Mouse (Mus musculus) left cerebral cortex, postnatal 36 days (tissue): ENCODE results near the gene Retn. TPM values are rescaled to one million over a fixed set of nuclear protein-coding genes. Genes with fewer than 3 reads are reported as not detected.

Experiments used
- DNase-seq, 2 experiments: peaks; one replicate each; pipeline ENCODE4 v3.0.0; 2021 to 2022; ENCODE audit warnings: low spot score in 2 of 2, mixed read lengths in 1 of 2
- intact Hi-C: fragments of 180-260 bp; cut with DNase I; formaldehyde crosslinking; loops from one replicate; pipeline ENCODE4 v1.15.1; 2025
- total RNA-seq, 2 experiments: library from RNA; stranded (reverse); gene quantifications; 2 replicates each; pipeline ENCODE4 v1.2.3; 2021

Gene Retn
- total RNA-seq, 2 experiments from 2014 or later: 0.49 to 1.4 TPM

DNA sequence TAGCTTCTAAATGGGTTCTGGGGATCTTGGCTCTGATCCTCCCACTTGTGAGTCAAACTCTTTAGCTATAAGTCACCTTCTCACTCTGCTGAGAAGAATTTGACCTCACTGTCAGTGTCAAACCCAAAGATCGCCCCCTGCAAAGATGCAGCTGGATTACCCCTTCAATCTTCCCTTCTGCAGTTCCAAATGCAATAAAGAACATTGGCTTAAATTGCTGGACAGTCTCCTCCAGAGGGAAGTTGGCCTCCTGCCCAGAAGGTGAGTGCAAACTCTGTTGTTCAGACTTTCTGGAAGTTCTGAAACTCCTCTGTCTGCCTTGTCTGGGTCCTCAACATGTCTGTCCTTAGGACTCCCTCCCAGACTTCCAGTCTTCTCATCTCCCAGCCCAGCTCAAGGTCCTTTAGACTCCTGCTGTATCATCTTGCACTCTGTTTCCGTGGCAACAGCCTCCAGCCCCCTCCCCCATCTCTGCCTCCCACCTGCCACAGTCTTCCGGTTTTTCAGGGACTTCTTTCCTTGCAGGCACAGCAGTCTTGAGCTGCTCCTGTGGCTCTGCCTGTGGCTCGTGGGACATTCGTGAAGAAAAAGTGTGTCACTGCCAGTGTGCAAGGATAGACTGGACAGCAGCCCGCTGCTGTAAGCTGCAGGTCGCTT lies 1.3 kb downstream of the Retn start:
- intact Hi-C loops: no loop called here

GRCm38 (mm10) chr8:3660889-3661288 lies 5.3 kb downstream of the Retn start:
- DNase-seq: no peak
- intact Hi-C loops: no loop called here

More for the DNA sequence above, 1.3 kb downstream of the Retn start:
- peak in 1 of 2 experiments; percentile 9 for DNase-seq

DNA sequence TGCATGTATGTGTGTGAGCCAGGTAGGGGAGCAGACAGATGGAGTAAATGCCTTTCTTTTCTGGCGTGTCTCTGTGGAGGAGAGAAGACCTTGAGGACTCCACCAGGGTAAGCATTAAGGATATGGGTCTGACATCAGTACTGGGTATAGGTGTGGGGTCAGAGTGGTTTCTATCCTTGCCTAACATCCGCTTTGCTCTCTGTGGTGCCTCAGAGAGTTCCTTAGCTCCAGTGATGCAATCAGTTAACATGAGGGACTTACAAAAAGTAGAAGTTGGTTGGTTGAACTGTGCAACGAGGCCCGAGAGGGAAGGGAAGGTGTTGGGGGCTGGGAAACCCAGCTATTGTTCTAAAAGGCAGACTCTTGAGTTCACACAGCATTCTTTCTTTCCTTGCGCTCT lies 8.8 kb downstream of the Retn start:
- DNase-seq: no peak
- intact Hi-C loops: no loop called here

- DNase-seq: no peak
- intact Hi-C loops: no loop called here
Observed at GRCm38 (mm10) chr8:3665507-3665906, 9.9 kb downstream of the Retn start, which contains the start of gene Mcemp1. Gene Mcemp1, plus strand, starts transcription at chr8:3665754.

DNA sequence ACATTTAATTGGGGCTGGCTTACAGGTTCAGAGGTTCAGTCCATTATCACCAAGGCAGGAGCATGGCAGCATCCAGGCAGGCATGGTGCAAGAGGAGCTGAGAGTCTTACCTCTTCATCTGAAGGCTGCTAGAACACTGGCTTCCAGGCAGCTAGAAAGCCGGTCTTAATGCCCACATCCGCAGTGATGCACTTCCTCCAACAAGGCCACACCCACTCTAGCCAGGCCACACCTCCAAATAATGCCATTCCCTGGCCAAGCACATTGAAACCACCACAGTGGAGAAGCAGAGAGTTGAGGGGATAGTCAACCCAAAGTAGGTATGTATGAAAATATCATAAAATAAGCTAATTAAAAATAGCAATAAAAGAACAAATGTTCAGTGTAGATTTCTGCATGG lies 14.8 kb downstream of the Retn start:
- intact Hi-C loops: loop anchor here (5.0 kb wide), 1 partner anchor 113 kb away; no protein-coding TSS in a partner anchor
- DNase-seq: no peak

DNA sequence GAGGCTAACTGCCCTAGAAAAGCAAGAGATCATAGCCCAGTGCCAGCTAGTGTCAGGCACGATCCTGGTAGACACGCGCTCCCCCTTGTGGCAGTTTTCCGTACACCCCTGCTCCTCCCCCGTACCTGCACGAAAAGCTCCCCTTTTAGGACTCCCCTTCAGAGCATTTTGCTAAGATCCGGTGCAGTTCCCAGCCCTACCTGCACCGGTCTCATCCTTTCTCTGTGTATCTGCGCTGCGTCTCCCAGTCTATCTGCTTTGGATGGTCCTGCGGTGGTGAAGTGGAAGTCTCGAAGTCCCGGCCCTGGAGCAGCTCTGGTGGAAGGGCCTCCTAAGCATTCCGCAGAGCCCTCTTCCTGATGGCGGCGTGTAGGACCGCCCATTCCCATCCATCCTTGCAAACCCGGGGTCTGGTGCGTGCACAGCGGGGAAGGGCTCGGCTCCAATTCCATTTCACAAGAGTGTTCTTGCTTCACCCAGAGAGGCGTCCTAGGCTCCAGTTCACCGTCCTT lies 16.5 kb downstream of the Retn start, which contains the start of gene Fcor:
TSS of gene Fcor (minus strand) at position 383 of the 512 bp plus-strand sequence.
- intact Hi-C loops: loop anchor here (5.0 kb wide), 1 partner anchor 115 kb away; no protein-coding TSS in a partner anchor
- DNase-seq: peak; percentile 86 to 87

GRCm38 (mm10) chr8:3674671-3675070 lies 19.1 kb downstream of the Retn start:
- intact Hi-C loops: loop anchor here (5.0 kb wide), 1 partner anchor 117 kb away; no protein-coding TSS in a partner anchor
- DNase-seq: no peak

DNA sequence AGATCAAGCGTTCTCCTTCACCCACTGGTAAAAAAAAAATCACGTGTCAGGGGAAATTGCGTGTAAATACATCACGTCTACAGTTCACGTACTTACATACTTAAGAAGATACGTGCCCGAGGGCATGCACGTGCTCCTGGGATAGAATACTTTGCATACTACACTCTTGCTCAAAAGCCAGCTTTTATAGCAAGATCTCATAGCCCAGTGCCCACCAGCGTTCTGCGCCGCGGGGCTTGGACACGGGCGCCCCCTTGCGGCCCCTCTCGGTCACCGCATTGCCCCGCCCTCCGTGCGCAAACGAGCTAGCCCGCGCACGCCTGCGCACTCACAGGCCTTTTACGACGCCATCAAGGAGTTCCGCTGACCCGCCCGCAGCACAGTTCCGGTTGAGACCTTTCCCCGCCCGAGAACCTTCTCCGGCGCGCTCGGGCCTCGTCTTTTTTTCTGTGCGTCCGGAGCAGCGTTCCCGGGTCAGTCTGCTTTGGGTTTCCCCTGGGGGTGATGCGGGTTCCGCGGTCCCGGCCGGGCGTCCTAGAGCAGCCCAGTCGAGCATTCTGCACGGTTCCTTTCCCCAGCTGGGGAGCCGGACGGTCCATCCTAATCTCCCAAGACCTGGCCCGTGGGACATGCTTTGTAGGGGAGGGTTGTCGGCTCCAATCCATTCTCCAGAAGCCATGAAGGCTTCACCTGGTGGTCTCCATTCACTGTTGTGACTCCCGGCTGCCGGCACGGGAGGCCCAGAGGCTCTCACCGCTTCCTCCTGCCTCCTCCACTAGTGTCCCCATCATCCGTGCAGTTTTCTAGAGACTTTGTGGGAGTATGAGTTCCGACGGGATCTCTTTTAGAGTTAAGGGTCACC lies 20.8 kb downstream of the Retn start, which contains the start of gene Trappc5:
TSS of gene Trappc5 (plus strand) at position 169 of the 862 bp plus-strand sequence.
- DNase-seq: peak; percentile 96 to 97
- intact Hi-C loops: loop anchor here (2.0 kb wide), 1 partner anchor 56 kb away; the partner anchor contains the start of genes Pet100 and Xab2

DNA sequence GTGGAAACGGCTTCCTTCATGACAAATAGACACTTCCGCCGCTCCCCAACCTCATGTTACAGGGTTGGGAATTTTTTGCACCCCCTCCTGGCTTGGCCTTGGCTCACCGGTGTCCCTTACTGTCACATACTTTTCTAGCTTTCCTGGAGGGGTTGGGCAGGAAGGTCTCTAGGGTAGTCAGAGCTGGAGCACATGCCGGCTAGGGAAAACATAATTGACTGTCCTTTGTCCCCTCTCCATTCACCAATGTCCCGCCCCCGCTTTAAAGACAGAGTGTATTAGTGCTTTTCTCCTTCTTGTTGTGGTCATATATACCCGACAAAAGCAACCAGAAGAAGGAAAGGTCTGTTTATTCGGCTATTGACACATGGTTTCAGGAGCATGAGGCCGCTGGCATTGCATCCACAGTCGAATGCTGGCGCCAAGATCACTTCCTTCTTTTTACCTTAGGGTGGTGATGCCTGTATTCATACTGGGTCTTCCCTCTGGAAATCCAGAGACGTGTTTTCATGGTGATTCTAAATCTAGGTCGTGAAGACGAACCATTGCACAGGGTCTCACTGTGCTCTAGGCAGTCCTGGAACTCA lies 21.5 kb downstream of the Retn start:
- no peak for DNase-seq
- intact Hi-C loops: loop anchor here (2.0 kb wide), 1 partner anchor 56 kb away; the partner anchor contains the start of genes Pet100 and Xab2

- intact Hi-C loops: no loop called here
- DNase-seq: no peak
Observed at GRCm38 (mm10) chr8:3678831-3679230, 23.3 kb downstream of the Retn start.

DNA sequence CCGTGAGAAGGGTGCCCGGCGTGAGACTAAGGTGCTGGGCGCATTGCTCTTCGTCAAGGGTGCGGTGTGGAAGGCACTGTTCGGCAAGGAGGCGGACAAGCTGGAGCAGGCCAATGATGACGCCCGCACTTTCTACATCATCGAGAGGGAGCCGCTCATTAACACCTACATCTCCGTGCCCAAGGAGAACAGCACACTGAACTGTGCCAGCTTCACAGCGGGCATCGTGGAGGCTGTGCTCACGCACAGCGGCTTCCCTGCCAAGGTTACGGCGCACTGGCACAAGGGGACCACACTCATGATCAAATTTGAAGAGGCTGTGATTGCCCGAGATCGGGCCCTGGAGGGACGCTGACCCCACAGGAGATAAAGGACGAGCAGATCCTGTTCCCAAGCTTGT lies 23.7 kb downstream of the Retn start:
- intact Hi-C loops: no loop called here
- DNase-seq: no peak

DNA sequence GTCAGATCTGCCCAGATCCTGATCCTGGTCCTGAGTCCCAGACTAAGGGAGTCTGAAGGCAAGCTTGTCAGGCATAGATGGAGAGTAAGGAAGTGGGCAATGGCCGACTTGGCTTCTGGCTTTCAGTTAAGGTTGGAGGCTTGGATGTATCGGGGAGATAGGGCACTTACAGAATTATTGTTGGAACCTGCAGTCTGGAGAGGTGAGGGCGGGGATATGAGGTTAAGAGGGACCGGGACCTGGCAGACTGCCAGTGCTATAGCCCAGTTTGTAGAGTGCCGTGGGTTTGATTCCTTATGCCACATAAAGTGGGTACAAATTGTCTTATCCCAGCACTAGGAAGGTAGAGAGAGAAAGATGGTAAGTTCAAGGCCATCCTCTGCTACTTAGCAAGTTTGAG lies 24.1 kb downstream of the Retn start:
- intact Hi-C loops: no loop called here
- no peak for DNase-seq

DNA sequence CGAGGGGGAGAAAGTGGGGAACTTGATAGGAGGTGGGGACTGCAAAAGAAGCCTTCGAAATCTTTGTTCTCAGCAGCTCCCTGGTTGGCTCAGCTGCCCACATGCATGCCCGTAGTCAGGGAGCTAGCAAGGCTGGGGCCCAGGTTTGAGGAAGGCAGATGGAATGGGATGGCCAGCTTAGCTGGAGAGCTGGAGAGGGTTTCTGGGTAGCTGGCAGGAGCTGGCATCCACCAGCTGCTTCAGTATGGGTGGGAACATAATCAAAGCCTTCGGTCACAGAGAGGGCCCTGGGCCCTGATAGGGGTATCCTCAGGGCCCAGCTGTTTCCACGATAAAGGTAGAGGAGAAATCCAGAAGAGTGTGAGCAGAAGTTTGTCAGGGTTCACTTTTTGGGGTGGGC lies 26.9 kb downstream of the Retn start:
- intact Hi-C loops: no loop called here
- DNase-seq: no peak

DNA sequence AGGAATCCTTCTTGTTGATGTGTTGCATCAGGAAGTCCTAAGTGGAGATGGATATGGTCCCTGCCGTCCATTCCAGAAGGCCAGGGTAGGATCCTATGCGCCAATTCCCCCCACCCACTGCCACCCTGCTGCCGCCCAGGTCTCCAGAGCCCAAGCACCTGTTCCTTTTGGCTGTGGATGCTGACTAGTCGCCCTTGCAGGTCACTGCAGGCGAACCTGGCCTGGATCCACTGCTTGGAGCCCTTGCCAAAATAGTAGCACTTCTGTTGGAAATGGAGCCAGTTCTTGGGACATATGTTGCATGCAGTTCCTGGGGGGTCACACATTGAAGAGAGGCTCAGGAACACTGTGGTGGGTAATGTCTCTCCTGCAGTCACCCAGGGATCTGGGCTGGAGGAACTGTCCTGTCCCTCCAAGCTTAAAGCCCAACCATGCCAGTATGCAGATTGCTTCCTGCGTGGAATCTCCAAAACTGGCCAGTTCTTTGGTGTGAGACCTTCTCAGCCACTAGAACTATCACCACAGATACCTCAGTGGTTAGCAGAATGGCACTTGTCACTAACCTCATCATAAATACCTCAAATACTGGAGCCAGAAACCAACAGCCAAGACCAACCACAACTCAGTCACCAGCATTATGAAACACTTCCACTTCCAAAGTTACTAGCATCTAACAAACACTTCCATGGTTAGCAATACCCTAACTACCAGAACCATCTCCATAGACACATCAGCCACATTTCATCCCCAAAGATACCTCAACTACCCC lies 28.0 kb downstream of the Retn start:
- intact Hi-C loops: no loop called here
- DNase-seq: no peak

GRCm38 (mm10) chr8:3684530-3684929 lies 29.0 kb downstream of the Retn start:
- DNase-seq: no peak
- intact Hi-C loops: no loop called here

- intact Hi-C loops: no loop called here
- no peak for DNase-seq
Observed at GRCm38 (mm10) chr8:3685422-3685821, 29.9 kb downstream of the Retn start.

GRCm38 (mm10) chr8:3687537-3687936 lies 32.0 kb downstream of the Retn start:
- no peak for DNase-seq
- intact Hi-C loops: no loop called here

GRCm38 (mm10) chr8:3690774-3691173 lies 35.2 kb downstream of the Retn start:
- intact Hi-C loops: no loop called here

GRCm38 (mm10) chr8:3694121-3694520 lies 38.6 kb downstream of the Retn start, which contains the start of gene Fcer2a:
Gene Fcer2a, minus strand, starts transcription at chr8:3694175.
- DNase-seq: no peak
- intact Hi-C loops: no loop called here

More at GRCm38 (mm10) chr8:3690774-3691173, 35.2 kb downstream of the Retn start:
- DNase-seq: no peak
